In genomic region chr3:15242388-15242787, GRCm38 (mm10) we compare ENCODE assay signal across 17 mouse cellular contexts.
"Had no signal": no experiment of that assay in that cellular context is flagged by ENCODE, and none has a peak within 500 bp of the region (broad histone marks: within the 10 kb centered on the region; RNA-seq: fewer than 3 reads in every experiment).

No protein-coding gene starts in this region.

- ATAC-seq: intestine, embryonic 15.5 days; midbrain, embryonic 13.5 days had no signal

- H3K27ac ChIP-seq: intestine, embryonic 15.5 days; kidney, embryonic 15.5 days; limb, embryonic 15.5 days; liver, embryonic 15.5 days; midbrain, embryonic 13.5 days; neural tube, embryonic 15.5 days; stomach, embryonic 15.5 days had no signal

- H3K4me3 ChIP-seq: intestine, embryonic 15.5 days; kidney, embryonic 15.5 days; limb, embryonic 15.5 days; liver, embryonic 15.5 days; midbrain, embryonic 13.5 days; neural tube, embryonic 15.5 days; stomach, embryonic 15.5 days had no signal

- H3K36me3 ChIP-seq: intestine, embryonic 15.5 days; kidney, embryonic 15.5 days; limb, embryonic 15.5 days; liver, embryonic 15.5 days; midbrain, embryonic 13.5 days; neural tube, embryonic 15.5 days; stomach, embryonic 15.5 days had no signal

- H3K4me1 ChIP-seq: intestine, embryonic 15.5 days; kidney, embryonic 15.5 days; limb, embryonic 15.5 days; liver, embryonic 15.5 days; midbrain, embryonic 13.5 days; neural tube, embryonic 15.5 days; stomach, embryonic 15.5 days had no signal

- H3K4me2 ChIP-seq: intestine, embryonic 15.5 days; kidney, embryonic 15.5 days; limb, embryonic 15.5 days; liver, embryonic 15.5 days; lung, embryonic 14.5 days; midbrain, embryonic 13.5 days; neural tube, embryonic 15.5 days; stomach, embryonic 15.5 days had no signal

- H3K9ac ChIP-seq: intestine, embryonic 15.5 days; kidney, embryonic 15.5 days; limb, embryonic 15.5 days; liver, embryonic 15.5 days; lung, embryonic 14.5 days; midbrain, embryonic 13.5 days; neural tube, embryonic 15.5 days; stomach, embryonic 15.5 days had no signal

- H3K27me3 ChIP-seq: intestine, embryonic 15.5 days; kidney, embryonic 15.5 days; limb, embryonic 15.5 days; liver, embryonic 15.5 days; midbrain, embryonic 13.5 days; neural tube, embryonic 15.5 days; stomach, embryonic 15.5 days had no signal

- H3K9me3 ChIP-seq: intestine, embryonic 15.5 days; kidney, embryonic 15.5 days; limb, embryonic 15.5 days; liver, embryonic 15.5 days; midbrain, embryonic 13.5 days; neural tube, embryonic 15.5 days; stomach, embryonic 15.5 days had no signal

- DNase-seq: kidney, adult 18-20 months; kidney, postnatal 14 days; layer of hippocampus, postnatal 36 days; lung, embryonic 14.5 days; lung, postnatal 10 days; lung, postnatal 4 days; right cerebral cortex, postnatal 4 days; spleen, adult 18-20 months; thymus, adult 2 months; thymus, postnatal 25 days had no signal
